Mouse (Mus musculus) midbrain, embryonic 11.5 days (tissue): ENCODE measurements at regions not wholly inside any gene's neighbourhood (a gene's known extent, or its start where the extent isn't known, plus 50 kb on each side); places are given as distances from the start of the nearest gene placed in this dataset.

Experiments used
- ATAC-seq: fragments of 200-750 bp; cut with Nextera tagmentation; 2 replicates; pipeline ENCODE4 v1.8.0; 2017; ENCODE audit warnings: moderate TSS enrichment, moderate library complexity; ENCODE audit not compliant: low FRiP score
- DNase-seq: peaks from one replicate; pipeline ENCODE4 v3.0.0; 2015; ENCODE audit warnings: low spot score; ENCODE audit errors: missing footprints
- H3K27ac ChIP-seq: fragments of 300-500 bp; sonication (generic); 2 replicates; pipeline ENCODE4 v1.5.1; 2014; ENCODE audit warnings: low read depth, low read length
- H3K27me3 ChIP-seq: fragments of 300-500 bp; sonication (generic); 2 replicates; pipeline ENCODE4 v1.6.1; 2014; ENCODE audit warnings: mild to moderate bottlenecking, low read length, moderate library complexity, mixed read lengths; ENCODE audit not compliant: control insufficient read depth, insufficient read depth
- H3K36me3 ChIP-seq: fragments of 300-500 bp; sonication (generic); 2 replicates; pipeline ENCODE4 v1.6.1; 2014; ENCODE audit warnings: mild to moderate bottlenecking, low read length, moderate library complexity, mixed read lengths; ENCODE audit not compliant: control insufficient read depth, insufficient read depth
- H3K4me1 ChIP-seq: fragments of 300-500 bp; sonication (generic); 2 replicates; pipeline ENCODE4 v1.6.1; 2014; ENCODE audit warnings: low read length; ENCODE audit not compliant: control insufficient read depth, insufficient read depth
- H3K4me2 ChIP-seq: fragments of 300-500 bp; sonication (generic); 2 replicates; pipeline ENCODE4 v1.6.1; 2014; ENCODE audit warnings: mild to moderate bottlenecking, moderate library complexity
- H3K4me3 ChIP-seq: fragments of 300-500 bp; sonication (generic); 2 replicates; pipeline ENCODE4 v1.5.1; 2014; ENCODE audit warnings: low read depth, low read length
- H3K9ac ChIP-seq: fragments of 300-500 bp; sonication (generic); 2 replicates; pipeline ENCODE4 v1.6.1; 2014; ENCODE audit warnings: low read length
- H3K9me3 ChIP-seq: fragments of 300-500 bp; sonication (generic); 2 replicates; pipeline ENCODE4 v1.6.1; 2016; ENCODE audit warnings: low read length; ENCODE audit not compliant: control insufficient read depth
- WGBS: fragments of 180-500 bp; shearing (Covaris S2); extraction: QIAGEN DNeasy Blood & Tissue Kit; methylation state at CpG from one replicate; pipeline ENCODE4 v1.1.7; 2014; 5-methylcytosine and 5-hydroxymethylcytosine counted together

DNA sequence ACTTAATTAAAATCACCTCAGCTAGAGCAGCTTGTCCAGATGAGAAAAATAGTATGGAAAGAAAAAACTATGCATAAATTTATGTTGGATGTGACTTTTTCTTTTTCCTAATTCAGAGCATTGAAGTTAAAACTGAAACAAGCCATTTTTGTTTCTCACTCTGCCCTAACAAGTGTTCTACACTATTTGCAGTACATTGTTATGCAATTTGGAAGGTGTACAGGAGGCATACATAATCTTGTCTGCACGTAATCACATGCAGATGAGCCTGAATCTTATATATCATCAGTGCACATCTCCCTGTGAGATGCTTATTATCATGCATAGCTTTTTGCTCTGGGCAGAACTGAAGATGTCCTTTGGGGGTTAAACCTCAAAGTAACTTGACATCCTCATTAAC lies 1381.3 kb downstream of the Tbl1xr1 start:
- no peak overlapping the region for H3K9ac ChIP-seq
- ATAC-seq (no peak), DNase-seq (no peak)
- 76% methylated on average over 1 of the region's 1 CpGs for WGBS
- H3K27me3 ChIP-seq, result no peaks in the 10 kb centered on the region
- H3K27ac ChIP-seq, result no peak overlapping the region
- H3K36me3 ChIP-seq, result no peaks in the 10 kb centered on the region
- H3K4me2 ChIP-seq, result no peak overlapping the region
- H3K4me3 ChIP-seq, result no peak overlapping the region
- H3K9me3 ChIP-seq, result no peaks in the 10 kb centered on the region
- no peaks in the 10 kb centered on the region for H3K4me1 ChIP-seq

DNA sequence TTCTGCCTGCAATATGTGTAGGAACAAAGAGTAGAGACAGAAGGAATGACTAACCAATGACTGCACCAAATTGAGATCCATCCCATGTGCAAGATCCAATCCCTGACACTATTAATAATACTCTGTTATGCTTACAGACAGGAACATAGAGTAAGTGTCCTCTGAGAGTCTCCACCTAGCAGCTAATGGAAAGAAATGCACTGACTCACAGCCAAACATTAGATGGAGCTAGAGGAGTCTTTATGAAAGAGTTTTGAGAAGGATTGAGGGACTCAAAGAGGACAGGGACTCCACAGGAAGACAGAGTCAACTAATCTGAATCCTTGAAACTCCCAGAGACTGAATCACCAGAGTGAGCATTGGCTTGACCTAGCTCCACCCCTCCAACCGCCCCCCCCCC lies 1423.4 kb downstream of the Tbl1xr1 start:
- Histone ChIP-seq H3K4me1 (no peaks in the 10 kb centered on the region), H3K27ac (no peak overlapping the region), H3K36me3 (no peaks in the 10 kb centered on the region), H3K4me2 (no peak overlapping the region), H3K27me3 (no peaks in the 10 kb centered on the region), H3K9ac (no peak overlapping the region), H3K4me3 (no peak overlapping the region), H3K9me3 (no peaks in the 10 kb centered on the region)
- no peak for ATAC-seq
- DNase-seq, result no peak
- 38% methylated on average over 1 of the region's 1 CpGs for WGBS

- ATAC-seq (no peak), DNase-seq (no peak)
- H3K4me2 ChIP-seq, result no peak overlapping the region
- 86% methylated on average over 3 of the region's 3 CpGs for WGBS
- no peak overlapping the region for H3K27ac ChIP-seq
- H3K9ac ChIP-seq, result no peak overlapping the region
- no peaks in the 10 kb centered on the region for H3K4me1 ChIP-seq
- no peaks in the 10 kb centered on the region for H3K27me3 ChIP-seq
- H3K9me3 ChIP-seq, result no peaks in the 10 kb centered on the region
- no peaks in the 10 kb centered on the region for H3K36me3 ChIP-seq
- H3K4me3 ChIP-seq, result no peak overlapping the region
These were observed 1471.1 kb downstream of the Tbl1xr1 start for GRCm38 (mm10) chr3:23547546-23547945.

GRCm38 (mm10) chr3:23564340-23564739 lies 1487.9 kb downstream of the Tbl1xr1 start:
- DNase-seq (no peak), ATAC-seq (no peak)
- no peaks in the 10 kb centered on the region for H3K36me3 ChIP-seq
- H3K9me3 ChIP-seq, result no peaks in the 10 kb centered on the region
- whole genome bisulfite sequencing, result 86% methylated on average over 2 of the region's 2 CpGs
- no peak overlapping the region for H3K4me3 ChIP-seq
- no peak overlapping the region for H3K9ac ChIP-seq
- no peaks in the 10 kb centered on the region for H3K4me1 ChIP-seq
- H3K27me3 ChIP-seq, result no peaks in the 10 kb centered on the region
- H3K4me2 ChIP-seq, result no peak overlapping the region
- H3K27ac ChIP-seq, result no peak overlapping the region

DNA sequence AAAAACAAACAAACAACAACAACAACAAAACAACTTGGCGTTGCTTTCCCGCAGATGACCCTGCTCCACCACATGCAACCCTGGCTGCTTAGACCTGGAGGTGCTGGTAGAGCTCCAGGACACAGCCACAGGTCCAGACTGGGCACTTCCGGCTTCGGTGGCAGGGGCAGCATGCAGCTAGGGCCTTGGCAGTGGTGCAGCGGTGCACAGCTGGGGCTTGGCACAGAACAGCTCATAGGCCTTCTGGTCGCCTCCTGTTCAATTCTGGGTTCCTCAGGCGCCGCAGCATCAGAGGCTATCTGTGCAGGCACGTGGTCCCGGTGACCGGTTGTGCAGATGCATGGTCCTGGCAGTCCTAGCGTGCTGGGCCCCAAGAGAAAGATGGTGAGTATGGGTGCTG lies 1492.4 kb downstream of the Tbl1xr1 start:
- H3K9ac ChIP-seq, result no peak overlapping the region
- WGBS, result 94% methylated on average over 12 of the region's 12 CpGs

DNA sequence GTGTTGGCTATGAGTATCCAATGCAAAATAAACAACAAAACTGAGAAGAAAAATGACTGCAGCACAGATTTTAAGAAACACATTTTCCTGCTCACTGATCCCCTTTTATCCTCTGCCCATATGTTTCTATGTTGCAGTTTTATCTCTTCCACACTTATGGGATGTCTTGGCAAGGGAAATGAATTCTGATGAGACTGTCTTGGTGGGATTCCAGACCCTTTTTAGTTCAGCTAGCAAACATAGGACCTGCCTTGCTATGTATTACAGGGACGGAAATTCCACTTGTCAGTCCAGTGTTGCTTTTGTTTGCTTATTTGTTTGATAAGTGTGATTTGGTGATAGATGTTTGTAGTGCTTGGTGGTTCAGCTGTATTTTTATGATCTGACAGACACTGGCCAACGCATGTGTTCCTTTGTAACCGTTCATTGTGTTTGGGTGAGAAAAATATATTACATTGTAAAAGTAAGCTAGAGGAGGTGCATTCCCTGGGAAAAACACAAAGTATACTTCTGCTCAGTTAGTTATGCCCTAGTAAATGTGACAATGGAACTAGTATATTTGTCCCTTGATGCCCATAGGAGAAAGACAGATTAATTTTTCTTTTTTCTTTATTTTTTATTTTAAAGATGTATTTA lies 1516.2 kb downstream of the Tbl1xr1 start:
- 84% methylated on average over 3 of the region's 3 CpGs for WGBS
- ATAC-seq (no peak), DNase-seq (no peak)
- Histone ChIP-seq H3K9ac (no peak overlapping the region), H3K4me3 (no peak overlapping the region), H3K9me3 (no peaks in the 10 kb centered on the region), H3K36me3 (no peaks in the 10 kb centered on the region), H3K27ac (no peak overlapping the region), H3K27me3 (no peaks in the 10 kb centered on the region), H3K4me2 (no peak overlapping the region), H3K4me1 (no peaks in the 10 kb centered on the region)

More for the DNA sequence above, 1492.4 kb downstream of the Tbl1xr1 start:
- DNase-seq (no peak), ATAC-seq (no peak)
- Histone ChIP-seq H3K27ac (no peak overlapping the region), H3K36me3 (no peaks in the 10 kb centered on the region), H3K4me1 (no peaks in the 10 kb centered on the region), H3K4me3 (no peak overlapping the region), H3K27me3 (no peaks in the 10 kb centered on the region), H3K9me3 (no peaks in the 10 kb centered on the region; the same call in 1 of the 2 replicates), H3K4me2 (no peak overlapping the region)

DNA sequence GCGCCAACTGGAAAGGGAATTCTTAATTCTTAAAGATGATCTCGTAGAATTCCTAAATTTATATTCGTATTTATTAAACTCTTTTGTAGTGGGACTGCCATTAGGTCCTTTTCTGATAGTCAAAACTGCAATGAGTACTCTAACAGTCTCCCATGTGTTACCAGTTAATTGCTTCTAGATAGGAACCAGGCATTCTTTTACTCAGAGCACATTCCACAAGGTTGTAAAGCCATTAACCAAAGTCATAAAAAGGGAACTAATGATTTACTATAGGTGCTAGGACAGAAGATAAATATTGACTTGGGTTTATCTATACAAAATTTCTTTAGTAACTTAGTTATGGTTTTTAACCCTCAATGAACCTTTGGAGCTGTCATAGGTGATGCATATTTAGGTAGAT lies 1525.0 kb downstream of the Tbl1xr1 start:
- no peak overlapping the region for H3K27ac ChIP-seq
- no peak overlapping the region for H3K9ac ChIP-seq
- WGBS, result 90% methylated on average over 3 of the region's 3 CpGs
- no peak overlapping the region for H3K4me3 ChIP-seq
- H3K4me2 ChIP-seq, result no peak overlapping the region
- H3K27me3 ChIP-seq, result no peaks in the 10 kb centered on the region
- no peak for DNase-seq
- no peaks in the 10 kb centered on the region for H3K4me1 ChIP-seq
- H3K9me3 ChIP-seq, result no peaks in the 10 kb centered on the region
- no peaks in the 10 kb centered on the region for H3K36me3 ChIP-seq
- no peak for ATAC-seq

DNA sequence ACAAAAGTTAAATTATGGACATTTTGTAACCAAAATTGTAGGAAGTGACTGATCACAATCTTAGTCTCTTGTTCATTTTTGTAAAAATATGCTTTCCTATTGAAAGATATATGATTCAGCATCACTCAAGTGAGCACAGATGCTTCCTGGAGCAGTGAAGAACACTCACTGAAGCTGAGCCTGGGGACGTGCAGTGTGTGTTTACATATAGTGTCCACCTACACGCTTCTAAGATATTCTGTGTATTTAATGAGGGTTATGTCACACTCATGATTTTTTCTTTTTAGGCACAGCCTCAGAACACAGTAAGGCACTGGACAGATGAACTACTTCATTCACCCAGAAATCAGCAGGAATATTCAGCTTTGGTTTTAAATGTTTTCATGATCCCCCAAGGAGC lies 1533.6 kb downstream of the Tbl1xr1 start:
- DNase-seq (no peak), ATAC-seq (no peak)
- no peak overlapping the region for H3K9ac ChIP-seq
- H3K36me3 ChIP-seq, result no peaks in the 10 kb centered on the region
- no peaks in the 10 kb centered on the region for H3K9me3 ChIP-seq
- H3K4me2 ChIP-seq, result no peak overlapping the region
- 81% methylated on average over 2 of the region's 2 CpGs for WGBS
- H3K4me1 ChIP-seq, result no peaks in the 10 kb centered on the region
- no peak overlapping the region for H3K27ac ChIP-seq
- H3K27me3 ChIP-seq, result no peaks in the 10 kb centered on the region
- no peak overlapping the region for H3K4me3 ChIP-seq

DNA sequence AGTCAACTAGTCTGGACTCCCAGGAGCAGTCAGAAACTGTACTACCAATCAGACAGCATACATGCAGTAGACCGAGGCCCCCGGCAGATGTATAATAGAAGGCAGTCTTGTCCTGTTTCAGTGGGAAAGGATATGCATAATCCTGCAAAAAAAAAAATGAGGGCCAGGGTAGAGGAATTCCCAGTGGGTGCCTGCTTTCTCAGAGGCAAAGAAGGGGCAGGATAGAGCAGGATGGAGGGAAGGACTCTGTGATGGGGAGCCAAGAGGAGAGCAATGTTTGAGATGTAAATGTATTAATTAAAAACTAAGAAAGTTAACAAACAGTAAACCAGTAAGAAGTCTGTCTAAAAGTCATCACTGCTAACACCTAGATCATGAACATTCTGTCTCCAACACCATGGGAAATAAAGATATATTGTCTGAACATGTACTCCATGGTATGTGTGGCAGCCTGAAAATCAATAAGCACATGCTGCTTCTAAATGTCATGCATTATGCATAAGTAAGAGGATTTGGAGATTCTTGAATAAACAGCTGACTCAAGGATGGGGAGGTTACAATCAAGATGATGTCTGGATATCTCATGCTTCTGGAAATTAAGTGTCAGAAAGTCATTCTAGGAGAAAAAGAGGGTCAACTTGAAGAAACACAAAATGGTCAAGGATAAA lies 1485.3 kb downstream of the Naaladl2 start:
- Histone ChIP-seq H3K27me3 (no peaks in the 10 kb centered on the region), H3K27ac (no peak overlapping the region), H3K4me1 (no peaks in the 10 kb centered on the region), H3K36me3 (no peaks in the 10 kb centered on the region), H3K9ac (no peak overlapping the region), H3K9me3 (no peaks in the 10 kb centered on the region), H3K4me2 (no peak overlapping the region), H3K4me3 (no peak overlapping the region)
- DNase-seq (no peak), ATAC-seq (peak; percentile 75)
- 67% methylated on average over 2 of the region's 2 CpGs for WGBS
